Mouse (Mus musculus) C2C12 (cell line): ENCODE results near the gene Zfr.

Source experiments
- CEBPB ChIP-seq: IDR thresholded peaks from one replicate; pipeline ENCODE4 v1.6.1; 2011; ENCODE audit warnings: low read depth, mild to moderate bottlenecking, control low read depth, moderate library complexity
- CTCF ChIP-seq: IDR thresholded peaks from one replicate; pipeline ENCODE4 v1.5.1; 2011; ENCODE audit not compliant: control insufficient read depth, insufficient read depth, insufficient read length
- MAX ChIP-seq: IDR thresholded peaks from one replicate; pipeline ENCODE4 v1.6.1; 2011; ENCODE audit warnings: mild to moderate bottlenecking, control low read depth
- MYOD1 ChIP-seq: IDR thresholded peaks from one replicate; pipeline ENCODE4 v1.6.1; 2011; ENCODE audit warnings: low read depth; ENCODE audit not compliant: control insufficient read depth, insufficient read length
- MYOG ChIP-seq: IDR thresholded peaks from one replicate; pipeline ENCODE4 v1.6.1; 2011; ENCODE audit not compliant: control insufficient read depth, insufficient read length; ENCODE audit errors: extremely low read depth
- USF1 ChIP-seq: IDR thresholded peaks from one replicate; pipeline ENCODE4 v1.6.1; 2011; ENCODE audit warnings: low read depth, mild to moderate bottlenecking, control low read depth, moderate library complexity

DNA sequence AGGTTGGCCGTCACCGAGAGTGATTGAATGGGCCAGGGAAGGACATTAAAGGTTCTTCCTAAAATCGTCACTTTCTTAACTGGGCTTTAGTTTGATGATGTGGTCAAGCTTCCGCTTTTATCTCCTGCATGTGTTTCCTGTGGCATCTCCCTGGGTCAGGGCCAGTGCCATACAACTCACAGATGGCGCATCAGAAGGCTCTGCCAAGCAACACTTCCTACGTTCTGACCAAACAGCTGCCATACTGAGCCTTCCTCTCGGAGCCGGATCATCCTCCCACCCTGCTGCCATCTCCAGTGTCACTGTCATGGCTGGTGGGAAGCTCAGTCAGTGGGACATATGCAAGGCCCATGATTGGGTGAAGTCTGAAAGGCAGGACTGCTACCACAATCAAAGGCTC lies 93.9 kb downstream of the Zfr start:
- no peak for TF ChIP-seq CTCF
- no peak for TF ChIP-seq MYOD1
- no peak for TF ChIP-seq MYOG
- no peak for TF ChIP-seq MAX
- no peak for TF ChIP-seq CEBPB
- TF ChIP-seq USF1 = no peak
